Mouse (Mus musculus): ENCODE measurements around the gene Ptprq.

DNA sequence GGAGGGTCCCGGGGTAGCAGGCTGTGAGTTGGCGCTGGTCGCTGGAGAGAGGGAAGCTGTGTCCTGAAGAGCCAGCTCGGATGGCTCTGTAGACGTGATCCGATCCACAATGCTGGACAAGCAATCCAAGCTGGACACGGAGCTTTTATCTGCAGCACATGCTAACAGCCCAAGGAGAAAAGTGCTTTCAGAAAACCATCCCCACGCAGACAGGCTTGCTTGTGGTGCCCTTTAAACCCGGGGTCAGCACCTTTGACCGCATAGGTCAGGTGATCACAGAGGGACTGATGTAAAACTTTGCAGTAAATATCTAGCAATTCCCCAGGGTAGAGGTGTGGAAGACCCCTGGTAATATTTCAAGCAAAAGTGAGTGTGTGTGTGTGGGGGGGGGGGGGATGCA, 235.8 kb downstream of the Ptprq start:
- no peak for TF ChIP-seq POLR2A (IDR thresholded peaks at IDR 0.05; ENCODE audit: low read depth, low read length)
- no peak for TF ChIP-seq CTCF (conservative IDR thresholded peaks at IDR 0.05; ENCODE audit: insufficient read depth, insufficient read length, low read depth, low read length)
